Mouse (Mus musculus) CH12.LX (cell line): ENCODE measurements around the gene Taldo1.

ENCODE experiments used
- CTCF ChIP-seq, 2 experiments: IDR thresholded peaks in 1 of 2; conservative IDR thresholded peaks in 1 of 2; 2 replicates each; pipeline ENCODE4 v1.5.1; 2011 to 2012; ENCODE audit warnings: low read depth in 2 of 2, low read length in 2 of 2, improper control_type of control experiment in 1 of 2, inconsistent platforms in 1 of 2, mild to moderate bottlenecking in 1 of 2, moderate library complexity in 1 of 2
- E2F4 ChIP-seq: IDR thresholded peaks from 2 replicates; pipeline ENCODE4 v1.6.1; 2011; ENCODE audit warnings: low read depth, low read length, improper control_type of control experiment; ENCODE audit not compliant: insufficient replicate concordance
- ELF1 ChIP-seq: IDR thresholded peaks from 2 replicates; pipeline ENCODE4 v1.6.1; 2014; ENCODE audit warnings: low read depth, mild to moderate bottlenecking, inconsistent platforms, low read length, improper control_type of control experiment
- EP300 ChIP-seq: IDR thresholded peaks from 2 replicates; pipeline ENCODE4 v1.6.1; 2011; ENCODE audit warnings: low read length, improper control_type of control experiment
- ETS1 ChIP-seq: conservative IDR thresholded peaks from 2 replicates; pipeline ENCODE4 v1.6.1; 2012; ENCODE audit warnings: low read depth, mild to moderate bottlenecking, inconsistent platforms, low read length, improper control_type of control experiment, moderate library complexity
- GABPA ChIP-seq: IDR thresholded peaks from 2 replicates; pipeline ENCODE4 v1.6.1; 2012; ENCODE audit warnings: low read depth, low read length, improper control_type of control experiment, inconsistent platforms; ENCODE audit not compliant: insufficient replicate concordance
- MAFK ChIP-seq: IDR thresholded peaks from 2 replicates; pipeline ENCODE4 v1.6.1; 2011; ENCODE audit warnings: low read length, improper control_type of control experiment; ENCODE audit not compliant: insufficient replicate concordance
- POLR2A ChIP-seq: IDR thresholded peaks from 2 replicates; pipeline ENCODE4 v1.6.1; 2011; ENCODE audit warnings: low read depth, mild to moderate bottlenecking, improper control_type of control experiment, low read length
- POLR2AphosphoS2 ChIP-seq: IDR thresholded peaks from 2 replicates; pipeline ENCODE4 v1.6.1; 2011; ENCODE audit warnings: low read depth, low read length, improper control_type of control experiment
- RAD21 ChIP-seq: IDR thresholded peaks from 2 replicates; pipeline ENCODE4 v1.6.1; 2011; ENCODE audit warnings: low read depth, mild to moderate bottlenecking, low read length, improper control_type of control experiment, moderate library complexity
- TBP ChIP-seq: conservative IDR thresholded peaks from 2 replicates; pipeline ENCODE4 v1.6.1; 2011; ENCODE audit warnings: low read depth, low read length, improper control_type of control experiment
- TCF12 ChIP-seq: IDR thresholded peaks from 2 replicates; pipeline ENCODE4 v1.6.1; 2014; ENCODE audit warnings: low read depth, mild to moderate bottlenecking, inconsistent platforms, low read length, improper control_type of control experiment
- USF2 ChIP-seq: conservative IDR thresholded peaks from 2 replicates; pipeline ENCODE4 v1.6.1; 2011; ENCODE audit warnings: low read depth, low read length, improper control_type of control experiment
- ZC3H11A ChIP-seq: IDR thresholded peaks from 2 replicates; pipeline ENCODE4 v1.6.1; 2012; ENCODE audit warnings: low read depth, mild to moderate bottlenecking, inconsistent platforms, low read length, improper control_type of control experiment

- TF ChIP-seq CTCF (conservative IDR thresholded peaks at IDR 0.05 in 1 of 2, IDR thresholded peaks at IDR 0.05 in 1 of 2; ENCODE audit: low read depth in 2 of 2, low read length in 2 of 2) = no peak
- no peak for TF ChIP-seq POLR2A
- no peak for TF ChIP-seq TBP
- TF ChIP-seq GABPA = no peak
- no peak for TF ChIP-seq TCF12
- TF ChIP-seq RAD21 = no peak
- TF ChIP-seq MAFK = no peak
- no peak for TF ChIP-seq EP300
- TF ChIP-seq USF2 = no peak
- TF ChIP-seq ZC3H11A = no peak
- TF ChIP-seq POLR2AphosphoS2 = no peak
- TF ChIP-seq ELF1 = no peak
- TF ChIP-seq E2F4 = no peak
- no peak for TF ChIP-seq ETS1
Measured at GRCm38 (mm10) chr7:141387807-141388486, 4.1 kb upstream of the Taldo1 start.
